Mouse (Mus musculus) heart, postnatal 10 days (tissue): ENCODE data around the gene Samd11. TPM values are rescaled to one million over a fixed set of nuclear protein-coding genes. Genes with fewer than 3 reads are reported as not detected.

Experiments
- DNase-seq, 2 experiments: peaks; one replicate each; pipeline ENCODE4 v3.0.0; 2021
- intact Hi-C: fragments of 180-260 bp; cut with DNase I; formaldehyde crosslinking; loops from one replicate; pipeline ENCODE4 v1.15.1; 2025
- total RNA-seq, 2 experiments: library from RNA; stranded (reverse); gene quantifications; 2 replicates each; pipeline ENCODE4 v1.2.3; 2021

The Samd11 gene
- total RNA-seq = under 1 TPM in 1 of 2 experiments, not detected in 1; 0.36 TPM

DNA sequence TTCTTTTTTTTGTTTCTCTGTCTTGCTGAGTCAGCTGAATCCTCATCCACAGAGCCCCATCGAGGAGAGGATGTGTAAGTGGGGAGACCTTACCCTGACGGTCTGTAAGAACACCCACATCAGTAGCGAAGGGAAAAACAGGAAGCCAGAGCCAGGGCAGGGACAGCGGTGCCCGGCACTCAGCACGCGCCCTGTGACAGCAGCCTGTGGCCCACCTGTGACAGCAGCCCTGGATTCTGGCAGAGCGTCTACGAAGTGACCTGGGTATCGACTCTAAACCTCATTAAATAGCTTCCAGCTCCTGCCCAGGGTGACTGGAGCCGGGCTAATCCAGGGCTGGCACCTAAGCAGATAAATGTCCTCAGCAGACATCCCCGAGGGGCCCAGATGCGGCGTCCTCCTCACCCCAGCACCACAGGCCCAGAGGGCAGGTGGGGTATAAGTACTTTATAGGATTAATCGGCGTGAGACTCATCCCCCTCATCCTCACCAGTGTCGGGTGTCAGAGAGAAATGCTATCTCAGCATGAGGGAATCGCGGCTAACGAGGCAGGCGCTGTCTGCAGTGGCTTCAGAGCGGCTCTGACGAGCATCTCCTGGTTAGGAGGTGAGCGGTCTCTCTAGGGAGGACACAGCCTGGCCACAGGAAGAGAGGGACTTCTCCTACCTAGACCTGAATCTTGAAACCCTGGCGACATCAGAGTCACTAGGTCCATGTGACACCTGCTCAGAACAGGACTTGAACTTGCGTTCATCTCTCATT, at the start of gene Samd11:
TSS of gene Samd11 (minus strand) at position 580 of the 762 bp plus-strand sequence.
- no peak for DNase-seq
- intact Hi-C loops = no loop called here

DNA sequence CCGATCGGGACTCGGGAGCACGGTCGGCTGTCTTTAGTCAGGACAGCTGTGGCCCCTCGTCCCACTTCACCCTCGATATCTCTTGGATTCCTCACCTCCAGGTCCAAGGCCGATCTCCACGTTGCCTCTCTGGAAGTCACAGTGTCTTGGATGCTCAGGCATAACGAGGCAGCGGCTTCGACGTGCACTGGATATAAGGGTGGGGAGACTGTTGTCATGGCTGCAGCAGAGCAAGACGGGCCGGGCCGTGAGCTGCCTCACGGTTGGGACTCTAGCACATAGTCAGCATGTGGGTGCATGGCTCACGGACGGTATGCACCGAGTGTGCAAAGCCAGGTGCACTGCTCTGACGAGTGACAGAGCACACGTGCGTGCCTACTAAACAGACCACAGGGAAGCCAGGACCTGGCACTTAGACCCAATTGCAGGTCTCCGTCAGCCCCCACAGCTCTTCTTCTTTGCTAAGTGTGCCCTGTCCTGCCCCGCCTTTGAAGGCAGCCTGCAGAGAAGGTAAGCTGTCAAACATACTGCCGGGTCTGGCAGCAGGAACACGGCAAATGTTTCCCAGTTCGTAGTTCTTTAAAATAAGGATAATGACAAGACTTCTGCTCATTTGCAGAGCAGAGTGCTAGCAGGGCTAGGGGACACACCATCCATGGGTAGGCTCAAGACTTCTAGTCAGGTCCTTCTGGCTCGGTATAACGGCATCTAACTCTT, 938 bp downstream of the Samd11 start:
- intact Hi-C loops = no loop called here
- no peak for DNase-seq

DNA sequence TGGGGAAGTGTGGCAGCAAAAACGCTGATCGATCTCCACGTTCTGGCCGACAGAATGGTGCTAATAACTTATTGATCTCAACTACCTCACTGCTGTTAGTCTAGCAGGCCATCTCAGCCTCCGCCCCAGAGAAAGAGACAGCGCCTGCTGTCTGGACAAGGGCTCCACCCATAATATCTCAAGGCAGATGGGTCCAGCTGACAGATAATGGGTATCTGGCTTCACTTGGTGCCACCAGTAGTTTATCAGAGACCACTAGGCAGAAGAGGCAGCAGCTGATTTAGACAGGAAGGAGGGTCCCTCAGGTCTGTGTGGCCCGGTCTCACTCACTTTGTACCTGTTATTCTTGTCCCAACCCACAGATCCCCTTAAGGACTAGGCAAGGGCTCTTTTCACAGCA, 2.4 kb downstream of the Samd11 start:
- DNase-seq = no peak
- intact Hi-C loops = no loop called here

DNA sequence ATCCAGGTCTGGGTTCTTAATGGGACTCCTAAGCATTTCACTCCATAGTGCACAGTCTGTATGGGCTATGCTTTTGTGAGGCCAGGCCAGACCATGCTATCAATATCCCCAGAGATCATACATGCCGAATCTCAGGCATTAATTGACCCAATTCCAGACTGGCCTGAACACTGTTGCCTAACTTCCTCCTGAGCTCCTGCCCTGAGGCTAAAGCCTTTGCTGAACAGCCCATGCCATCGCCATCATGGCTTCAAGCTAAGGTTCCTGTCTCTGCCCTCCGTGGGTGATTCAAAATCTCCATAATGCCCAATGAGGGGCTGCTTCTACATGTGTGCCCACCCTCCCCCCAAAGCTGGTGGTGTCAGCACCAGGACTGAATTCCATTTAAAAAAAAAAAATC, 2.8 kb downstream of the Samd11 start:
- DNase-seq = no peak
- intact Hi-C loops = no loop called here

DNA sequence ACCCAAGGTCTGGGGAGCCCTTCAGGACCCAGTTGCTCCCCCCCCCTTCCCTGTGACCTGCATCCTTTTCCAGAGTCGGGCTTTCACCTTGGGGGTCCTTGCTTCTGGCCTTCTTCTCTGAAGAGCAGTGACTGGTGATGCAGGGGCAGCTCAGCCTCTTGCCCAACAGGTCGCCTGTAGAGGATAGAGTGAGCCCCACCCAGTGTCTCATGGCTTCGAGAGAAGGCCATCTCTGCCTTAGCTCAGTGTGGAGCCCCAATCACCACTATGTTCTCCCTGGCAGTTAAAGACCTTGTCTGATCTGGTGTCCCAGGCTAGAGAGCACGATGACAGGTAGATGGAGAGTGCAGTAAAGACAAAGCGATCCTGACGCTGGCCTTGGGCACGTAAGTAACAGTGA, 3.3 kb downstream of the Samd11 start:
- intact Hi-C loops = no loop called here

DNA sequence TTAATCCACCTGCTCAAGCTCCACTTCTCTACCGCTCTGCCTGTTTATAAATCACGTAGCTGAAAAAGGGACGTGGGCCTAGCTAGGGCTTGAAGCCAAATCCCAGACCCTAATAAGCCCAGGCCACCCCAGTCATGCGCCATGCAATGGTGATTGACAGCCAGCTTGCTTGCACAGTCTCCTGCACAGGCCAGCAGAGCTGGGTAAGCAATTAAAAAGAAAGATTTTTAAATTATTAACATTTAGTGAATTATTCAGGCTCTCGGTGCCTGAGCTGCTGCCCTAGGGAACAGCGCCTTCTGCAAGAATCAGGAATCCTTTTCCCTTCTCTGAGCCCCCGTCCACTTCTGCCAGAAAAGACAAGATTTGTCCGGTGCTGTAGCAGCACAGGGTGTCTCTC, 4.4 kb downstream of the Samd11 start:
- intact Hi-C loops = no loop called here
- DNase-seq = no peak

More for the DNA sequence above, 3.3 kb downstream of the Samd11 start:
- DNase-seq = no peak

DNA sequence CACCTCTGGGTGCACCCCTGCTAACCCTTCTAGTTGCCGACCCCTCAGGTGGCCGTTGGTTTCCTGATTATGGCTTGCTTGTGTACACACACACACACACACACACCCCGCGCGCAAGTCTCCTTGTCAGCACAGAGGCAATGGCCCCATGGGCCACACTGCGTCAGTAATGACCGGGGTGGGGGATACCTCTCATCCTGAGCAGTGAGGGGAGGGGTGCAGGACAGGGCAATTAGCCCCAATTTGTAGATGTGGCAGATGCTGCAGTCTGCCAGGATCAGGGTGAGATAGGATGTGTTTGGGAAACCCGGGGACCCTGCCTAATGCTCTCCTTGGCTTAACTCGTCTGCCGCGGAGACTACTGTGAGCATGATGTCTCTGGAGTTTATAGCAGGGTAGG, 5.9 kb downstream of the Samd11 start:
- intact Hi-C loops = no loop called here
- DNase-seq = no peak

DNA sequence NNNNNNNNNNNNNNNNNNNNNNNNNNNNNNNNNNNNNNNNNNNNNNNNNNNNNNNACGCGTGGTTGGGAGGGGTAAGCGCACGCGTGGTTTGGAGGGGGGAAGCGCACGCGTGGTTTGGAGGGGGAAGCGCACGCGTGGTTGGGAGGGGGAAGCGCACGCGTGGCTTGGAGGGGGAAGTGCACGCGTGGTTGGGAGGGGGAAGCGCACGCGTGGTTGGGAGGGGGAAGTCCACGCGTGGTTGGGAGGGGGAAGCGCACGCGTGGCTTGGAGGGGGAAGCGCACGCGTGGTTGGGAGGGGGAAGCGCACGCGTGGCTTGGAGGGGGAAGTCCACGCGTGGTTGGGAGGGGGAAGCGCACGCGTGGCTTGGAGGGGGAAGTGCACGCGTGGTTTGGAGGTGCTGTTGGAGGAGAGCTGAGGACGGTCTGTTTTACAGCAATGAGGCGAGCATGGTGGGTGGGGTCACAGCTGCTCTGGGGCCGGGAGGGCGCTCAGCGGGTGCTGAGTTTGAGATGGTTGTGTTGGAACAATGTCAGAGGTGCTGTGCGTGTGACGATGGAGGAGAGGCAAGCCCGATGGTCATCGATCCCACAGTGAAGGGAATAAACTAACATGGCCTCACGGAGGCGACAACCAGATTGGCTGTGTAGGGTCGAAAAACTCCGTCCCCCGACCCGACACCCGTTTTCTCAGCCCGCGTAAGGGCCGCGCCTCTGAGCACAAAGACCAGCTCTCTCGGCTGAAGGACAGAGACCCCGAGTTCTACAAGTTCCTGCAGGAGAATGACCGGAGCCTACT, 18.6 kb downstream of the Samd11 start:
- intact Hi-C loops = no loop called here

DNA sequence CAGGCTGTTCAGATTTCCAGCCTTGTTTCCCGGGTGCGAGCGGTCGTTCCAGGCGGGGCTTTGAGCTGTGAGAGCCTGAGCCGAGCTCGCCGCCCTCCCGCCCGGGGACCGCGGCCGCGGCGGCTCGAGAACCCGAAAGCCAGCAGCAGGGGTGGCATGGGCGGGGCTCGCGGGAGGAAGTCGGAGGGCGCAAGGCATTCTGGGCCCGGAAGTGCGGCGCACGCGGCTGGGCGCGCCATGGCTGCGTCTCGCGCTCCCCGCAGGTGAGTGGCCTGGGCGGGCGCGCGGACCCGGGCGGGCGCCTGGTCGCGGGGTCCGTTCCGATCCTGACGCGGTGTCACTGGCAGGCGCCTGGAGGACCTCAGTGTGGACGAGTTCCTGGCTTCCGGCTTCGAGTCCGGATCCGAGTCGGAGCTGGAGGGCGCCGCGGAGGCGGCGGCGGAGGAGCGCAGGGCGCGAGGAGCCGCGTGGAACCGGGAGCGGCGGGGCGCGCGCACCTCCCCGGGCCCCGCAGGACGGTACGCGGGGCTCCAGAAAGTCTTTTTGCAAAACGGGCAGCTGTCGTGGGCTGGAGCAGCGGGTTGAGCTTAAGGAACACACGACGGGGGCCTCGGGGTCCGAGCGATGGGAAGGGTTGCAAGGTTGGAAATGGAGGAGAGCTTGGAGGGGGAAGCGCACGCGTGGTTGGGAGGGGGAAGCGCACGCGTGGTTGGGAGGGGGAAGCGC, 19.5 kb downstream of the Samd11 start, which contains the start of gene Noc2l:
TSS of gene Noc2l (plus strand) at position 203 of the 726 bp plus-strand sequence.
- DNase-seq = peak; percentile 92 to 93
- intact Hi-C loops = loop anchor here (2.0 kb wide), 1 partner anchor 125 kb away; no protein-coding TSS in a partner anchor

More for the DNA sequence above, 18.6 kb downstream of the Samd11 start:
- no peak for DNase-seq

DNA sequence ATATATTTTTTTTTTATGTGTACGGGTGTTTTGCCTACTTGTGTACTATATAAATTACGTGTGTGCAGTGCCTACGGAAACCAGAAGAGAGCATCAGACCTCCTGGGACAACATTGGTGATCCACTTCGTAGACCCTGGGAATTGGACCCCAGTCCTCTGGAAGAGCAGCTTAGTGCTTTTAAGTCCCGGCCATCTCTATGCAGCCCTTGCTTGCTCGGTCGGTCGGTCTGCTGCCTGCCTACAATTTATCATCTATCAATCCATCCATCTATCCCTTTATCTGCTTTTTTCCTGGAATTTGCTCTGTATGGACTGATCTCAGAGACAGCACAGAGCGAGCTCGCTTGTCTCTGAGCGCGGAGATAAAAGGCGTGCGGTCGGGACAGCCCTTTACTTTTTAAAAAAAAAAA, 20.1 kb downstream of the Samd11 start:
- intact Hi-C loops = loop anchor here (2.0 kb wide), 1 partner anchor 125 kb away; no protein-coding TSS in a partner anchor
- no peak for DNase-seq

DNA sequence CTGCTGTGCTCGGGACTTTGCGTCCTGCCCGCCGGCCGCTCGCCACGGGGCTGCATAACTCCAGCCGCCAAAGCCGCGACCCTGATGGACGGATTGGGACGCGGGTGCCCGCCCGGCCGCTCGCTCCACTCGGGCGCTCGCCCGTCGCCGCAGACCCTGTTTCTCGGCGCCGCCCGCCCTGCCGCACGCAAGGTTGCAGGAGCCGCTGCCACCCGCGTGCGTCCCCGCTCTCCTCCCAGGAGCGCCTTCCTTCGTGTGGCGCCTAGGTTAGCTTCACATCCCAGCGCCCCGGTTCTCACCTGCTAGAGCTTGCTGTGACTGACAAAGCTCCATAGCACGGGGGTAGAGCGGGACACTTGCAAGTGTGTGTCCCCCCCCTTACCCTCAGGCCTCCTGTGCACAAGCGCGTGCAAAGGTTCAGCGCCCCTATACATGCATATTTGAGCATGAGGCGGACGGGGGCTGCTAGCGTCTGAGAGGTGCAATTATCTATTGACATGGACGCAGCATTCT, 20.7 kb downstream of the Samd11 start, which contains the start of gene Plekhn1:
TSS of gene Plekhn1 (minus strand) at position 157 of the 513 bp plus-strand sequence.
- peak; percentile 80 to 82 for DNase-seq
- intact Hi-C loops = loop anchor here (2.0 kb wide), 1 partner anchor 124 kb away; no protein-coding TSS in a partner anchor

DNA sequence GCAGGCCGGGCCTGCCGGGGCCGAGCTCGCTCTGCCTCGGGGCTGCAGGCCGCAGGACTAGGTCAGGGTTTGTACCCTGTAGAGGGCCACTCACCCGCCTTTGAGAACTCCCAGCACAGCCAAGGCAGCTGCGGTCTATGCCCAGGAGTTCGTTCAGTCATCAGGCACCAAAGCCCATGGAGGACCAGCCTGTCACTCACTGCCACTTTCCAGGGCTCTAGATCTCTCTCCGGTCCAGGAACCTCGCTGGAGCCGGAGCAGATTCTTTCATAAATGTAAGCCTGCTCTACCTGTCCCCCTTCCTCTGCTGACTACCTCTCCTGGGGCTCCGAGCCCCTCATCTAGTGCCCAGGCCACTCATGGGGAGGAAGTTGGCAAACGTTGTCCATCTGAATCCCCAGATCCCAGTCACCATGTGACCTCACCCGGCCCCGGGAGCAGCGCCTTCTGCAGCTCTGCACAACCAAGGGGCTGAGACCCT, 21.4 kb downstream of the Samd11 start:
- peak in 1 of 2 experiments; percentile 34 for DNase-seq
- intact Hi-C loops = loop anchor here (2.0 kb wide), 1 partner anchor 123 kb away; no protein-coding TSS in a partner anchor

DNA sequence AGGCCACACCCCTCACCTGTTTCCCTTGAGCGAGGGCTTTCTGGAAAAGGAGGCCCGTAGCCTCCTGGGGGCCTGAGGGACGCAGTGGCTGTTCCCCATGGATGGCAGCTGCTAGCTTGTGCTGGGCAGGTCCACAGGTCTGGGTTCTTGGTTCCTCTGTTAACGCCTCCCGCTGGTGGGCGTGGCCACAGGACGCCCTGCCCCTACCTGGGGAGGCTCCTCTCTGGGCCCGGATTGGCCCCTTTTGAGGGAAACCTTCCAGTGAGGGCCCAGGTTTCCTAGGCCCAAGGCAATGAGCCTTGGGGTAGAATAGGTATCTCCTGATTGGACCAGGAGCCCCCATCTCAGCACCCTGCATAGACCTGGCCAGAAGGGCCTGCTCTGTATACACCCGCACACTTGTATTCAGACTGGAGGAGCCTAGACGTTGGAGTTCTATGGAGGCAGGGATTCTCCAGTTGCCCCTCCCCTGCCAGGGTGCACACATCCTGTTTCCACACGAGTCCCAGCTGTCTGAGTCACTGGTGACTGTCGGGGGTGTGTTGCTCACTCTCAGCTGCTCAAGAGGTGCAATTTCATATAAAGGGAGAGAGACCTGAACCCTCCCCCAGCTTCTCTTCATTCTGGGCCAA, 26.9 kb downstream of the Samd11 start:
- intact Hi-C loops = no loop called here
- DNase-seq = no peak

DNA sequence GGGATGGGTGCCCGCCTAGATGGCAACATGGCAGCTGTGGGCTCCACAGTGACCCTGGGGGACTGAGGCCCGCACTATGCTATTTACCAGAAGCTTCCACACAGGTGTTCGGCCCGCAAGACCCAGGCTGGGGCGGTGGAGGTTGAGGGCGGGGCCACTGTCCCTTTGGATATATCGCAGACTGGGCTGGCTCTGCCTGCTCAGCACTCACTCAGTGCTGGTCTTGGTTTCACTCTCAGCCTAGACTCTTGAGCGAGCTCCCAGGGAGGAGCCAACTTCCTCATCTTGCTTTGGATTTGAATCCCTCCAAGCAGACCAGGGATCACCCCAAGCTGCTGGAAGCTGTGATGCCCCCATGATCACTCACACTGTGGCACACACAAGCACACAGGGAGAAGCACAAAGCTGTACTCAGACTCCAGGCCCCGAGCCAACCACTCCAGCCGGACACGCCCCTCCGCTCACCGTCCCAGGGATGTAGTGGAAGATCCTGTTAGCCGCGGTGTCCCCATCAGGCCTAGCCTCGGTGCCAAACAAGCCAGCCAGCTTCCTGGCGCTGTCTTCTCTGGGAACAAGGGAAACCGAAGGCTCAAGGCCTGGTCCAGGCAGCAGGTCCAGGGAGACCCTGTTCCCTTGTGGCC, 27.6 kb downstream of the Samd11 start:
- intact Hi-C loops = no loop called here
- DNase-seq = peak; percentile 65 to 66

DNA sequence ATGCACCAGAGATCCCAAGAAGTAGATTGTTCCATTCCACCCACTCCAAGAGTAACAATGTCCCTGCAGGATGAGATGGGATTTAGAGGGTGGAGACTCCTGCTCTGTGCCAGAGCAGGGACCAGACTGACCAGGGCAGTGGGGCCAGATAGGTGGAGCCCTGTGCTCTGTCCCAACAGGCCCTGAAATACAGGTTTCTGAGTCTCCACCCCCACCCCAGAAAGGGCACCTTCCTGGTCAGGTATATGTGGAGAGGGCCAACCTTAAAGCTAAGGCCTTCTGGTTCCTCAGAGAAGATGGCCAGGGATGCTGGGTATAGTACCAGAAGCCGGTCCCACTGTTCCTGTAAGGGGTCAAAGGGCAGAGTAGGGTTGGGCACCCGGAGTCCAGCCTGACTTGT, 31.2 kb downstream of the Samd11 start:
- intact Hi-C loops = no loop called here

DNA sequence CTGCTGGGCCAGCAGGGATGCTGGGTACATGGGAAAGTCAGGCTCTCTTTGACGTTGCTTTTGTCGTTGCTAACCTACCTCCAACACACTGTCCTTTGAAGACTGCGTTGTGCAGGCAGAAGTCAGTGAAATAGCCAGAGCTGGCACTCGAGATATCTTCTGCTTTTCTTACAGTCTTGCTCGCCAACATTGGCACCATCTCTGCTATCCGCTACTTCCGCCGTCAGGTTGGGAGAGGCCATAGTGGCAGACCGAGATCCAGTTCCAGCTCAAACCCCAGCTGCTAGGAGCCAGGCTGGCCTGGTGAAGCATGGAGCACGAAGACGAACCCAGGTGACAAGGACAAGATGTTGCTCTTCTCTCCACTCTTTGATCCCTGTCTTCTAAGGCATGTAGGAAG, 35.5 kb downstream of the Samd11 start:
- DNase-seq = no peak
- intact Hi-C loops = no loop called here

More for the DNA sequence above, 31.2 kb downstream of the Samd11 start:
- no peak for DNase-seq

DNA sequence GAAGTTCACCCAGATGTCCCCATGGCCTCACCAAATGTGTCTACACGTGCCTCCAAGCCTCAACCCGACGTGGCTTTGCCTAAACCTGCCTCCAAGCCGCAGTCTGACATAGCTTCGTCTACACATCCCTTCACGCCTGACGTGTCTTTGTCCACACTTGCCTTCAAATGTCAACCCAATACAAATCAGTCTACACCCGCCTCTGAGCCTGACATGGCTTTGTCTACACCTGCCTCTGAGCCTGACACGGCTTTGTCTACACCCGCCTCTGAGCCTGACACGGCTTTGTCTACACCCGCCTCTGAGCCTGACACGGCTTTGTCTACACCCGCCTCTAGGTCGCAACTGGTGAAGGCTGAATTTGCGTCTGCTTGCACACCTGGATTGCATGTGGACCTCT, 37.6 kb downstream of the Samd11 start:
- DNase-seq = peak in 1 of 2 experiments; percentile 32
- intact Hi-C loops = no loop called here

DNA sequence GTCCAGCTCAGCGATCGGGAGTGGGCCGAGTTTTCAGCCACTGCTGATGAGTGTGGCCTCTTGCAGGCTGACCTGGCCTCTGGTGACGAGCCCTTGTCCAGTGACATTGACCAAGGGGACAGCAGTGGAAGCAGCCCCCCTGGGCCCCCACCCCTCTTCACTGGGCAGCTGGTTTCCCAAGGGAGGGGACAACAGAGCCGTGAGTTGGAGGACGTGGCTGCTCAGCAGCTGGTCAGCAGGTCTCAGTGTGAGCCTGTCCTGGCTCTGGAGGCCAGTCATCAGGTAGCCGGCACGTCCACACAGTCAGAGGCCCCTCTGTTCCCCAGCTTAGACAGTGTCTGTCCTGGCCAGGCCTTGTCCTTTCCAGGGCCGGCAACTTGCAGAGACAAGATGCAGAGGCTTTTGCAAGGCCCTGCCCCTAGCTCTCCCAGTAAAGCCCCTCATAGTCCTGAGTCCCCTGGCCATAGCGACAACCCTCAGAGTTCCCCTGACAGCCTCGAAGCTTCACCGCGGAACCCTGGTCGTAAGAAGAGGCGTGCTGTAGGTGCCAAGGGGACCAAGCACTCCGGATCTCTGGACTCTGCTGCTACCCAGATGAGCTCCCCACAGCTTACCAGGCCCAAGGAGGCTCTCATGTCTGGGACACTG, 38.3 kb downstream of the Samd11 start:
- intact Hi-C loops = no loop called here
- DNase-seq = peak; percentile 48 to 53
